Mouse (Mus musculus): Measurements from ENCODE around the gene Tnfrsf17. TPM values are rescaled to one million over a fixed set of nuclear protein-coding genes. Genes with fewer than 3 reads are reported as not detected.

Gene Tnfrsf17
- polyA plus RNA-seq (2012; ENCODE audit: insufficient read depth, insufficient read length, low replicate concordance, missing spikeins), result not detected in 2 replicates

GRCm38 (mm10) chr16:11313512-11313911, at the start of gene Tnfrsf17:
Tnfrsf17 (plus strand) TSS chr16:11313812.
- whole genome bisulfite sequencing, result 67% methylated on average over 7 of the region's 7 CpGs
- TF ChIP-seq CTCF (IDR thresholded peaks at IDR 0.05; ENCODE audit: insufficient read depth, low read depth, low read length) (no peak), POLR2A (IDR thresholded peaks at IDR 0.05; ENCODE audit: insufficient read depth, low read depth, low read length) (no peak)
- H3K27ac ChIP-seq (ENCODE audit: insufficient read depth, low read depth, low read length), result no peak within 1 kb of the TSS
- H3K4me1 ChIP-seq (ENCODE audit: control insufficient read depth, insufficient read depth, low read length), result no peaks in the 10 kb centered on the region
- H3K4me3 ChIP-seq (ENCODE audit: insufficient read depth, low read depth, low read length), result no peak within 1 kb of the TSS

GRCm38 (mm10) chr16:11266556-11266955, 47.1 kb upstream of the Tnfrsf17 start:
- WGBS, result 87% methylated on average over 2 of the region's 2 CpGs
- H3K27ac ChIP-seq (ENCODE audit: insufficient read depth, low read depth, low read length), result no peak overlapping the region
- TF ChIP-seq CTCF (IDR thresholded peaks at IDR 0.05; ENCODE audit: insufficient read depth, low read depth, low read length) (no peak), POLR2A (IDR thresholded peaks at IDR 0.05; ENCODE audit: insufficient read depth, low read depth, low read length) (no peak)
- no peak overlapping the region for H3K4me3 ChIP-seq (ENCODE audit: insufficient read depth, low read depth, low read length)
- H3K4me1 ChIP-seq (ENCODE audit: control insufficient read depth, insufficient read depth, low read length), result no peaks in the 10 kb centered on the region

- TF ChIP-seq CTCF (IDR thresholded peaks at IDR 0.05; ENCODE audit: insufficient read depth, low read depth, low read length), result no peak
- TF ChIP-seq POLR2A (IDR thresholded peaks at IDR 0.05; ENCODE audit: insufficient read depth, low read depth, low read length), result no peak
- 50% methylated on average over 6 of the region's 6 CpGs for WGBS
- H3K4me1 ChIP-seq (ENCODE audit: control insufficient read depth, insufficient read depth, low read length), result no peaks in the 10 kb centered on the region
- no peak overlapping the region for H3K4me3 ChIP-seq (ENCODE audit: insufficient read depth, low read depth, low read length)
- H3K27ac ChIP-seq (ENCODE audit: insufficient read depth, low read depth, low read length), result no peak overlapping the region
Measured at GRCm38 (mm10) chr16:11269808-11270207, 43.8 kb upstream of the Tnfrsf17 start.

- Histone ChIP-seq H3K4me3 (ENCODE audit: insufficient read depth, low read depth, low read length) (no peak overlapping the region), H3K27ac (ENCODE audit: insufficient read depth, low read depth, low read length) (no peak overlapping the region), H3K4me1 (ENCODE audit: control insufficient read depth, insufficient read depth, low read length) (no peaks in the 10 kb centered on the region)
- TF ChIP-seq CTCF (IDR thresholded peaks at IDR 0.05; ENCODE audit: insufficient read depth, low read depth, low read length) (no peak), POLR2A (IDR thresholded peaks at IDR 0.05; ENCODE audit: insufficient read depth, low read depth, low read length) (no peak)
- 60% methylated on average over 2 of the region's 2 CpGs for WGBS
Measured at GRCm38 (mm10) chr16:11270642-11271041, 43.0 kb upstream of the Tnfrsf17 start.

GRCm38 (mm10) chr16:11271073-11271472, 42.5 kb upstream of the Tnfrsf17 start:
- TF ChIP-seq POLR2A (IDR thresholded peaks at IDR 0.05; ENCODE audit: insufficient read depth, low read depth, low read length), result no peak
- no peak for TF ChIP-seq CTCF (IDR thresholded peaks at IDR 0.05; ENCODE audit: insufficient read depth, low read depth, low read length)
- Histone ChIP-seq H3K4me3 (ENCODE audit: insufficient read depth, low read depth, low read length) (no peak overlapping the region), H3K4me1 (ENCODE audit: control insufficient read depth, insufficient read depth, low read length) (no peaks in the 10 kb centered on the region), H3K27ac (ENCODE audit: insufficient read depth, low read depth, low read length) (no peak overlapping the region)

GRCm38 (mm10) chr16:11276888-11277287, 36.7 kb upstream of the Tnfrsf17 start:
- no peak overlapping the region for H3K4me3 ChIP-seq (ENCODE audit: insufficient read depth, low read depth, low read length)
- H3K4me1 ChIP-seq (ENCODE audit: control insufficient read depth, insufficient read depth, low read length), result no peaks in the 10 kb centered on the region
- no peak overlapping the region for H3K27ac ChIP-seq (ENCODE audit: insufficient read depth, low read depth, low read length)
- TF ChIP-seq POLR2A (IDR thresholded peaks at IDR 0.05; ENCODE audit: insufficient read depth, low read depth, low read length) (no peak), CTCF (IDR thresholded peaks at IDR 0.05; ENCODE audit: insufficient read depth, low read depth, low read length) (no peak)
- 46% methylated on average over 3 of the region's 3 CpGs for WGBS

GRCm38 (mm10) chr16:11278778-11279177, 34.8 kb upstream of the Tnfrsf17 start:
- no peak overlapping the region for H3K4me3 ChIP-seq (ENCODE audit: insufficient read depth, low read depth, low read length)
- H3K27ac ChIP-seq (ENCODE audit: insufficient read depth, low read depth, low read length), result no peak overlapping the region
- no peaks in the 10 kb centered on the region for H3K4me1 ChIP-seq (ENCODE audit: control insufficient read depth, insufficient read depth, low read length)
- TF ChIP-seq POLR2A (IDR thresholded peaks at IDR 0.05; ENCODE audit: insufficient read depth, low read depth, low read length) (no peak), CTCF (IDR thresholded peaks at IDR 0.05; ENCODE audit: insufficient read depth, low read depth, low read length) (no peak)
- WGBS, result 44% methylated on average over 6 of the region's 6 CpGs

- WGBS, result 77% methylated on average over 5 of the region's 5 CpGs
- TF ChIP-seq POLR2A (IDR thresholded peaks at IDR 0.05; ENCODE audit: insufficient read depth, low read depth, low read length), result no peak
- TF ChIP-seq CTCF (IDR thresholded peaks at IDR 0.05; ENCODE audit: insufficient read depth, low read depth, low read length), result no peak
- H3K4me1 ChIP-seq (ENCODE audit: control insufficient read depth, insufficient read depth, low read length), result no peaks in the 10 kb centered on the region
- H3K4me3 ChIP-seq (ENCODE audit: insufficient read depth, low read depth, low read length), result no peak overlapping the region
- no peak overlapping the region for H3K27ac ChIP-seq (ENCODE audit: insufficient read depth, low read depth, low read length)
Measured at GRCm38 (mm10) chr16:11282655-11283232, 30.9 kb upstream of the Tnfrsf17 start.

GRCm38 (mm10) chr16:11284881-11285280, 28.7 kb upstream of the Tnfrsf17 start:
- WGBS, result 90% methylated on average over 2 of the region's 2 CpGs
- TF ChIP-seq POLR2A (IDR thresholded peaks at IDR 0.05; ENCODE audit: insufficient read depth, low read depth, low read length), result no peak
- no peak for TF ChIP-seq CTCF (IDR thresholded peaks at IDR 0.05; ENCODE audit: insufficient read depth, low read depth, low read length)
- Histone ChIP-seq H3K4me3 (ENCODE audit: insufficient read depth, low read depth, low read length) (no peak overlapping the region), H3K27ac (ENCODE audit: insufficient read depth, low read depth, low read length) (no peak overlapping the region), H3K4me1 (ENCODE audit: control insufficient read depth, insufficient read depth, low read length) (no peaks in the 10 kb centered on the region)
